8 mouse cellular contexts compared by ENCODE assay signal in genomic region chr11:106084911-106085561, GRCm38 (mm10). TPM values are rescaled to one million over a fixed set of nuclear protein-coding genes. Genes with fewer than 3 reads are reported as not detected.
A peak's percentile ranks its signal among the peaks of the same experiment; 100 is the strongest.
DNase-seq lines count a peak whose midpoint lies in the region; ATAC-seq and TF ChIP-seq lines count a peak whose summit lies in the region.

No protein-coding gene starts in this region.

- H3K9me3 ChIP-seq in erythroblast, embryonic 14.5 days (ENCODE audit: control insufficient read depth, low read length), result no peaks in the 10 kb centered on the region
- no peaks in the 10 kb centered on the region for H3K9me3 ChIP-seq in limb, embryonic 12.5 days
- H3K9me3 ChIP-seq in midbrain, embryonic 13.5 days, result no peaks in the 10 kb centered on the region

- no peaks in the 10 kb centered on the region for H3K36me3 ChIP-seq in erythroblast, embryonic 14.5 days (ENCODE audit: control insufficient read depth)
- H3K36me3 ChIP-seq in kidney, adult 2 months (ENCODE audit: control insufficient read depth, insufficient read depth, low read length), result no peaks in the 10 kb centered on the region
- no peaks in the 10 kb centered on the region for H3K36me3 ChIP-seq in limb, embryonic 12.5 days
- no peaks in the 10 kb centered on the region for H3K36me3 ChIP-seq in midbrain, embryonic 13.5 days

- DNase-seq in embryo, embryonic 9.5 days (ENCODE audit: extremely low spot score), result peak; percentile 86
- DNase-seq in heart, adult 11 months, result peak; percentile 99
- peak; percentile 82 for DNase-seq in kidney, adult 2 months
- DNase-seq in spleen, adult 12 weeks (ENCODE audit: low spot score), result peak; percentile 44

- WGBS in kidney, adult 2 months, result under 1% methylated on average over 61 of the region's 61 CpGs
- under 1% methylated on average over 59 of the region's 61 CpGs for WGBS in limb, embryonic 12.5 days
- WGBS in midbrain, embryonic 13.5 days, result under 1% methylated on average over 50 of the region's 61 CpGs

- no peak for ATAC-seq in erythroblast, adult 5-6 weeks (replicated peaks; ENCODE audit: low FRiP score, poor library complexity, severe bottlenecking)
- peak; percentile 53 for ATAC-seq in limb, embryonic 12.5 days (ENCODE audit: insufficient number of reproducible peaks, insufficient read depth, low FRiP score, low TSS enrichment, low read depth)
- peak; percentile 57 for ATAC-seq in midbrain, embryonic 13.5 days

- H3K27me3 ChIP-seq in erythroblast, embryonic 14.5 days (ENCODE audit: control insufficient read depth), result peaks cover 45% of the 10 kb centered on the region
- H3K27me3 ChIP-seq in kidney, adult 2 months (replicated peaks; ENCODE audit: control insufficient read depth, insufficient read depth, low read length), result no peaks in the 10 kb centered on the region
- no peaks in the 10 kb centered on the region for H3K27me3 ChIP-seq in limb, embryonic 12.5 days
- no peaks in the 10 kb centered on the region for H3K27me3 ChIP-seq in midbrain, embryonic 13.5 days

- H3K27ac ChIP-seq in kidney, adult 2 months (ENCODE audit: insufficient read depth, low read depth, low read length), result peak overlapping the region; percentile 95
- peak overlapping the region; percentile 99 for H3K27ac ChIP-seq in limb, embryonic 12.5 days
- peak overlapping the region; percentile 97 for H3K27ac ChIP-seq in midbrain, embryonic 13.5 days

- peaks cover 23% of the 10 kb centered on the region for H3K4me1 ChIP-seq in erythroblast, embryonic 14.5 days (ENCODE audit: control insufficient read depth)
- peaks cover 4% of the 10 kb centered on the region; the same call in 1 of the 2 replicates for H3K4me1 ChIP-seq in kidney, adult 2 months (ENCODE audit: control insufficient read depth, insufficient read depth, low read length)
- peaks cover 16% of the 10 kb centered on the region for H3K4me1 ChIP-seq in limb, embryonic 12.5 days (replicated peaks)
- H3K4me1 ChIP-seq in midbrain, embryonic 13.5 days (replicated peaks), result peaks cover 20% of the 10 kb centered on the region

- TF ChIP-seq POLR2A in kidney, adult 2 months (IDR thresholded peaks at IDR 0.05; ENCODE audit: low read depth, low read length), result no peak

- H3K4me2 ChIP-seq in limb, embryonic 12.5 days, result peak overlapping the region; percentile 64
- peak overlapping the region; percentile 61 for H3K4me2 ChIP-seq in midbrain, embryonic 13.5 days (replicated peaks)

- no peak for TF ChIP-seq CTCF in kidney, adult 2 months (conservative IDR thresholded peaks at IDR 0.05; ENCODE audit: insufficient read depth, insufficient read length, low read depth, low read length)

- peak overlapping the region; percentile 81 for H3K4me3 ChIP-seq in erythroblast, embryonic 14.5 days (replicated peaks)
- H3K4me3 ChIP-seq in kidney, adult 2 months (ENCODE audit: insufficient read depth, low read depth, low read length), result peak overlapping the region; percentile 95
- peak overlapping the region; percentile 98 for H3K4me3 ChIP-seq in limb, embryonic 12.5 days (replicated peaks)
- peak overlapping the region; percentile 83 for H3K4me3 ChIP-seq in midbrain, embryonic 13.5 days (replicated peaks)

- peak overlapping the region; percentile 92 for H3K9ac ChIP-seq in limb, embryonic 12.5 days (replicated peaks)
- H3K9ac ChIP-seq in midbrain, embryonic 13.5 days (replicated peaks), result peak overlapping the region; percentile 93

RNA-seq across cellular contexts. Expression of gene Map3k3, which starts 0.6 kb away (rescaled TPM):
- polyA plus RNA-seq in erythroblast, embryonic 14.5 days (2012), result 0.05 and 0.07 TPM in 2 replicates
- 2.9 and 6.3 TPM in 2 replicates for total RNA-seq in erythroblast, adult 5-6 weeks (2015; ENCODE audit: low replicate concordance)
- total RNA-seq in erythroblast, adult 5-6 weeks (2017; ENCODE audit: low replicate concordance), result 5.2 and 11.7 TPM in 2 replicates
- polyA plus RNA-seq in kidney, adult 2 months (2012; rRNA removed), result 27.8 and 31.6 TPM in 2 replicates
- polyA plus RNA-seq in limb, embryonic 12.5 days (2016; fragmentation: Nextera tagmentation; extraction: Ambion mirVana), result 27.3 and 35.1 TPM in 2 replicates
- 12.5 and 14.5 TPM in 2 replicates for polyA plus RNA-seq in midbrain, embryonic 13.5 days (2015; fragmentation: Nextera tagmentation; extraction: Ambion mirVana)

RNA-seq across cellular contexts. Expression of gene Taco1, which starts 19.2 kb away (rescaled TPM):
- polyA plus RNA-seq in erythroblast, embryonic 14.5 days (2012), result 0.49 and 0.57 TPM in 2 replicates
- 1.2 and 1.9 TPM in 2 replicates for total RNA-seq in erythroblast, adult 5-6 weeks (2015; ENCODE audit: low replicate concordance)
- 0.17 and 8.5 TPM in 2 replicates for total RNA-seq in erythroblast, adult 5-6 weeks (2017; ENCODE audit: low replicate concordance)
- polyA plus RNA-seq in kidney, adult 2 months (2012; rRNA removed), result 21.3 and 21.4 TPM in 2 replicates
- polyA plus RNA-seq in limb, embryonic 12.5 days (2016; fragmentation: Nextera tagmentation; extraction: Ambion mirVana), result 9.0 and 10.9 TPM in 2 replicates
- polyA plus RNA-seq in midbrain, embryonic 13.5 days (2015; fragmentation: Nextera tagmentation; extraction: Ambion mirVana), result 8.3 and 9.6 TPM in 2 replicates

RNA-seq across cellular contexts. Expression of gene Dcaf7, which starts 48.4 kb away (rescaled TPM):
- 0.91 and 0.92 TPM in 2 replicates for polyA plus RNA-seq in erythroblast, embryonic 14.5 days (2012)
- 20.5 and 25.9 TPM in 2 replicates for total RNA-seq in erythroblast, adult 5-6 weeks (2015; ENCODE audit: low replicate concordance)
- 20.2 and 27.3 TPM in 2 replicates for total RNA-seq in erythroblast, adult 5-6 weeks (2017; ENCODE audit: low replicate concordance)
- polyA plus RNA-seq in kidney, adult 2 months (2012; rRNA removed), result 34.1 and 37.7 TPM in 2 replicates
- 85.4 and 91.5 TPM in 2 replicates for polyA plus RNA-seq in limb, embryonic 12.5 days (2016; fragmentation: Nextera tagmentation; extraction: Ambion mirVana)
- 118 and 119 TPM in 2 replicates for polyA plus RNA-seq in midbrain, embryonic 13.5 days (2015; fragmentation: Nextera tagmentation; extraction: Ambion mirVana)

Comparison
In these comparisons a context has a peak if more than half of its experiments do, and no peak if none do; other contexts are left out.
1. DNase-seq: peak in every context shown above with its lines; median percentile 99 in heart, adult 11 months; 86 in embryo, embryonic 9.5 days; 82 in kidney, adult 2 months; 44 in spleen, adult 12 weeks.
2. RNA of gene Map3k3, which starts 0.6 kb away (polyA plus RNA-seq): 27.8 to 31.6 TPM in kidney, adult 2 months, 27.3 to 35.1 TPM in limb, embryonic 12.5 days and 12.5 to 14.5 TPM in midbrain, embryonic 13.5 days; 0.05 to 0.07 TPM in erythroblast, embryonic 14.5 days; every median in the first group is over 10 times any median in the second.
3. RNA of gene Dcaf7, which starts 48.4 kb away (polyA plus RNA-seq): 118 to 119 TPM in midbrain, embryonic 13.5 days, 85.4 to 91.5 TPM in limb, embryonic 12.5 days and 34.1 to 37.7 TPM in kidney, adult 2 months; 0.91 to 0.92 TPM in erythroblast, embryonic 14.5 days; every median in the first group is over 10 times any median in the second.
4. Peak in every context shown above with its lines, with median percentiles within 50 percentile points of each other: H3K4me3 ChIP-seq and H3K27ac ChIP-seq.